Mouse (Mus musculus) ovary, adult 18-20 months (tissue): Measurements from ENCODE around the gene Fam129a.
A peak's percentile ranks its signal among the peaks of the same experiment; 100 is the strongest.

ENCODE experiments used
- DNase-seq: peaks from one replicate; pipeline ENCODE4 v3.0.0; 2022; ENCODE audit warnings: low spot score, mixed read lengths

The Fam129a gene

DNA sequence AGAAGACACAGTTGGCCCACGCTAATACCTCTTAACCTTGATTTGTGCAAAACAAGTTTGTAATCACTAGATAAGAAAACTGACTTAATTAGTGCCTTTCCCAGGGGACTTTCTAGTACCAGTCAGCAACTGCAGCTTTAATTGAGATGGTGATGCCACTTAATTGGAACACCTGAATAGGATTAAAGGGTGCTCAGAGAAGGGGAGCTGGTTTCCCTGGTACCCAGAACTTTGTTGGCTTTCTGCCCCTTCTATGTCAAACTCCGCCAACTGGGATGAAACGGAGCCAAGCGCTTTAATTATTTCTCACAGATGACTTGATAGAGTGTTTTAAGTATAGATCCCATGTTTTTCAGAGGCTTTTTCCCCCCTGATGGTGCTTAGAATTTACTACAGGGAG lies 55.6 kb downstream of the Fam129a start:
- no peak for DNase-seq

GRCm38 (mm10) chr1:151627141-151627540 lies 56.2 kb downstream of the Fam129a start:
- DNase-seq: no peak

DNA sequence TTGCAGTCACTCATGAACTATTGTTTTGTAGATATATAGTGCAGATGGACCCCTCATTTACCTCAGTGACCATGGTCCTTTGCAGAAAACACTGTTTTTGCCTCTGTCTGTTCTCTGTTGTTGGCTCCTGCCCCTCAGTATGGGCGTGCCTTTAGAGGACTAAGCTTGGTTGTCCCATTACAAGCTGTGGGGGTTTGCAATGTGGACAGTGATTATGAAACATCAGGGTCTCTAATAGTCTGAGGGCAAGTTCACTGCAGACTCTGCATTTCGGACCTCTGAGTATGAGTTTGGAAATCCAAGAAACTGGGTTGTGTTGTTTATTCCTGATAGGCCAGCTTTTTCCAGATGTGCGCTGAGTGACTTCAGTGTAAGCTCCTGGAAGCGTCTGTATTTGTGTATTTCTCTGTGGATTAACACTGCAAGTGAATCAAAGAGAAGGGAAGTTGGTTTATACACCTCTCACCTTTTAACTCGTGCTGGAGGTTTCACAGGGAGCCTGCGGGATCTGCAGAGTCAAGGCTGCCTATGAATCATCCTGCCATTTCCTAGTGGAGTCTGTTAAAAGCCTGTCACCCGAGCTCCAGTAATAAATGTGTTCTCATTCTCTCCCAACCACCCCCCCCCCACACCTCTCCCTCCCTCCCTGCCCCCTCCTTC lies 58.7 kb downstream of the Fam129a start:
- no peak for DNase-seq

GRCm38 (mm10) chr1:151630251-151630628 lies 59.3 kb downstream of the Fam129a start:
- no peak for DNase-seq

DNA sequence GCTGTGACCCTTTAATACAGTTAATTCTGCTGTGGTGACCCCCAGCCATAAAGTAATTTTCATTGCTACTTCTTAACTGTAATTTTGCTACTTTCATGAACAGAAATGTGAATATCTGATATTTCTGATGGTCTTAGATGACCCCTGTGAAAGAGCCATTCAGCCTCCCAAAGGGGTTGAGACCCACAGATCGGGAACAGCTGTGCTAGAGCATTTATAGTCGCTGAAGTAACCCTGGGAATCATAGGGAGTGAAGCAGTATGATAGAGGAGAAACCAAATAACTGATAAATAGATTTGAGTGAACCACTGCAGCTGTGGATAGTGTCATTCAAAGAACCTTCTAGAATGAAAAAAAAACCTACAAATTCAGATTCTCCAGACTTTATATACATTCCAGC lies 60.1 kb downstream of the Fam129a start:
- no peak for DNase-seq

- DNase-seq: no peak
These were observed 60.8 kb downstream of the Fam129a start for GRCm38 (mm10) chr1:151631703-151632294.

DNA sequence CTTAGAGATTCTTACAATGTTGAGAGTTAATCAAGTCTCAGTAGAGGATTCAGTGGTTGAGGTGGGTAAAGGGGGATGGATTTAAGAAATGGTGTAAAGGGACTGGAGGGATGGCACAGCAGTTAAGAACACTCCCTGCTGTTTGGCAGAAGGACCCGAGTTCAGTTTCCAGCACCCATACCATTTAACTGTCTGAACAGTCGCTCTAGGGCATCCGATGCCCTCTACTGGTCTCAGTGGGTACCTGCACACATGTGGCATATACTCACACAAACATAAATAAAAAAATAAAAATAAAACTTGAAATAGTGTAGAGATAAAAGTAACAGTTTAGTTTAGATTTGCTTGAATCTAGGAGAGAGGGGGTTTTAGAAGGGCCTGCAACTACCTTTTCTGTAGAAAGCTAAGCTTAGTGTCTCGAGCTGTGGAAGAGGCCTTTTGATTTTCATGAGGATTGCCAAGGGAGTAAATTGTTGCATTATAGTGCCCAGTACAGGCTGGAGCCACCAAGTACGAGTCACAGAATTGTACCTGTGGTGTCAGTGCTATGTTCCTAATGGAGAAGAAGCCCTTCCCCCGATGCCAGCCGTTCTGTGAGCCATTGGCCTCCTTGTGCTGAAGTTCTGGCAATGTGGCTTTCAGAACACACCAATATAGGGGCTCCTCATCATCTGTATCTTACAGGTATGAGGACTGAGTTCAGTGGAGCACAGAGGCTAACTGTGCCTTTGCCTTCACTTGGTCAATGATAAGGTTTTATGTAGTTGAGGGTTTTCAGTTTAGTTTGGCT lies 61.8 kb downstream of the Fam129a start:
- no peak for DNase-seq

DNA sequence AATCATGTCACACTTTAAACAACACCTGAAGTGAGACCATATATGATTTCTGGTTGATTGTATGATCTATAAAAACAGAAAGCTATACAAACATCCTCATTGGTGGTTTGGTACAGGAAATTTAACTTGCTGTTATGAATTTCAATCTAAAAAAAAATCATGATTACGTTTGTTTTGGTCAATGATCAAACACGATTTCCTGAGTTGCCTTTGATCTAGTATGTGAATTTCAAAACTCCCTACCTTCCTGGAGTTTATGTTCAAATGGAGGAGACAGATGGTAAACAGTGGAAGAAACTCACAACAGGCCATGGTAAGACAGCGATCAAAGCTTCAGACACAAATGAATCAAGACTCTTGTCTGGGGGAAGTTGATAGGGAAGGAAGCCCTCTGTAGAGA lies 65.7 kb downstream of the Fam129a start:
- no peak for DNase-seq

- DNase-seq: no peak
These were observed 66.5 kb downstream of the Fam129a start for GRCm38 (mm10) chr1:151637351-151637922.

DNA sequence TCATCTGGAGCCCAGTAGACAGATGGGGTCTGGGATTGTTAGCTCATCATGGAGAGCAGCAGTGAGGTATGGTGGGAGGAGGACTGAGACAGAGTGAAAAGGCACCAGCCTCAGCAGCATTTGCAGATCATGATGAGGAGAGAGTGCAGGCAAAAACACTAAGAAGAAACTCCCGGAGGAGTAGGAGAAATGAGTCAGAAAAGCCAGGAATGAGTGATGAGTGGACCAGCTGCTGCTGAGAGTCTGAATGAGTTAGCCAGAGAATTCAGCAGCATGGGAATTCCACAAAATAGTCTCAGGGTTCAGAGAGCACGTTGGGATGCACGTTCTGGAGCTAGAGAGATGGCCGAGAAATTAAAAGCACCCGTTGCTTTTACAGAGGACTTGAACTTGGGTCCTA lies 67.4 kb downstream of the Fam129a start:
- no peak for DNase-seq

DNA sequence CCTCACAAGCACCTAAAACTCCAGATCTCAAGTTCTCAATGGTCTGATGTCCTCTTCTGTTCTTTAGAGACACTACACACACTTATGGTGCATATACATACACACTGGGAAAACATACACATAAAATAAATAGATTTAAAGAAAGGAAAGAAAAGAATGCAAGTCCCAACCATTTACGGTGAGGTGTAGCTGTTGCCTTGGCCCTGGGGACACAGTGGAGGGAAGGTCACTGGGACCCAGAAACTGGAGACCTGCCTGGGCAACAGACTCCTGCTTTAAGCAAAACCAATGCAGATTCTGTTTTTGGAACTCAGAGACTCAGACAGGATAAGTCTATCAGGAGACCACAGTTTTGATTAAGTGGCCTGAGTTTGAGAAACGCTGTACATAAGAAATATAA lies 67.8 kb downstream of the Fam129a start:
- no peak for DNase-seq

- DNase-seq: no peak
These were observed 75.4 kb downstream of the Fam129a start for GRCm38 (mm10) chr1:151646380-151646779.

- no peak for DNase-seq
These were observed 77.1 kb downstream of the Fam129a start for GRCm38 (mm10) chr1:151648099-151648498.

- no peak for DNase-seq
These were observed 86.1 kb downstream of the Fam129a start for GRCm38 (mm10) chr1:151657042-151657605.

- no peak for DNase-seq
These were observed 87.4 kb downstream of the Fam129a start for GRCm38 (mm10) chr1:151658291-151658830.

DNA sequence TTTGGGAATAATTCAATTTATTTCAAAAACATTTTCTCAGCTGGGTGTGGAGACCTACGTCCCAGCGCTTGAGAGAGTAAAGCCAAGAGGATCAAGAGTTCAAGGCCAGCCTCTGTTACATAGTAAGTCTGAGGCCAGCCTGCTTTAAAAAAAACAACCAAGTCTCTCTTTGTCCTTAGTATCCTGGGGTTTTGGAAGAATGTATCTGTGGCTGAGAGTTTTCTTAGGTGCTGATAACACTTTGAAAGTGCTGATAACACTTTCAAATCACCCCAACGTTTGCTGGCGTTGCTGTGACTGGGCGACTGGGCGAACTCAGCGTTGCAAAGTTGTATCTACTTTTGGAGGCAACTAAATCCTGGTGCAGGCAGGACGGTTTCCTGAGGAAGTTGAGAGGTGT lies 88.7 kb downstream of the Fam129a start:
- DNase-seq: no peak

DNA sequence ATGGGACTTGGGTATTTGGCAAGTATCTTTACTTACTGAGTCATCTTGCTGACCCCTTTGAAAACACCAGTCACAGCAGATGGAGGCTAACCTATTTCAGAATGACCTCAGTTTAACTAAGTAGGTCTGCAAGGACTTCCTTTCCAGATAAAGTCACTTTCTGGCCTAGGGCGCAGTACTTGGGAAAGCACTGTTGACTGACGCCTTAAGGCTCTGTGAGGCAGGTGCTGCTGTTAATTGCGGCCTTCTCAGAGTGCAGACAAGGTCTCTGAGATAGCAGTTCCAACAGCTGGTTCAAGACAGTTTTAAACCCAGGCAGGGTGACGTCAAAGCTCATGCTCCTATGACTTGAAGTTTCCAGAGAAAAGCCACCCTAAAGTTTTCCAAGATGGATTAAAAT lies 89.3 kb downstream of the Fam129a start:
- no peak for DNase-seq

GRCm38 (mm10) chr1:151660883-151661282 lies 89.9 kb downstream of the Fam129a start:
- no peak for DNase-seq

- DNase-seq: no peak
These were observed 90.9 kb downstream of the Fam129a start for GRCm38 (mm10) chr1:151661684-151662439.

- DNase-seq: peak; percentile 62
These were observed 92.0 kb downstream of the Fam129a start for GRCm38 (mm10) chr1:151662958-151663357.

DNA sequence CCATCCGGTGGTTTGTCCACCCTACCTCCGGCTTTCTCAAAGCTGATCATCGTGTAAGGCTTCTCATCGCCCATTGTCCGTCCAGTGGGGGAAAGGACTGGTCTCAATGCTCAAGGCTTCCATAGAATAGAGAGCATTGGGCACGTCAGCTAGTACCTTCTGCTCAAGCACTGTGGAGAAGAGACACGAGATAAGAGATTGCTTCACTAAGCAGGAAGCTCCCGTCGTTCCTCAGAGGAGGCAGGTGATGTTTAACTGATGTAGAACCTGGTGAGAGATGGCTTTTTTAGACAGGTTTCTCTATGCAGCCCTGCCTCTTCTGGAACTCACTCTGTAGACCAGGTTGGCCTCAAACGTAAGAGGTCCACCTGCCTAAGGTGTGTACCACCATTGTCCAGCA lies 93.4 kb downstream of the Fam129a start:
- no peak for DNase-seq
